Mouse (Mus musculus): Measurements from ENCODE around the gene Lepr.

GRCm38 (mm10) chr4:101707234-101707633 lies 10.0 kb upstream of the Lepr start:
- TF ChIP-seq EP300 (IDR thresholded peaks at IDR 0.05; ENCODE audit: low read depth), result no peak
- TF ChIP-seq CTCF (IDR thresholded peaks at IDR 0.05; ENCODE audit: low read depth), result no peak
